23 mouse cellular contexts compared by ENCODE assay signal in genomic region chr16:14973696-14974095, GRCm38 (mm10).
DNase-seq lines count a peak whose midpoint lies in the region; ATAC-seq and TF ChIP-seq lines count a peak whose summit lies in the region.
"Had no signal": no experiment of that assay in that cellular context is flagged by ENCODE, and none has a peak within 500 bp of the region (broad histone marks: within the 10 kb centered on the region; RNA-seq: fewer than 3 reads in every experiment).

No protein-coding gene starts in this region.

- no peaks in the 10 kb centered on the region for H3K4me1 ChIP-seq in heart, embryonic 11.5 days (ENCODE audit: control insufficient read depth, insufficient read depth, low read length)
- H3K4me1 ChIP-seq in kidney, embryonic 15.5 days = no peaks in the 10 kb centered on the region
- no peaks in the 10 kb centered on the region for H3K4me1 ChIP-seq in kidney, postnatal 0 days (replicated peaks; ENCODE audit: insufficient read depth, low read length)
- H3K4me1 ChIP-seq: embryonic facial prominence, embryonic 10.5 days; embryonic facial prominence, embryonic 12.5 days; forebrain, embryonic 13.5 days; forebrain, embryonic 15.5 days had no signal

- peak; percentile 27 for DNase-seq in heart, adult 11 months
- no peak for DNase-seq in kidney, adult 11 months
- peak; percentile 73 for DNase-seq in kidney, postnatal 0 days (ENCODE audit: low spot score)
- DNase-seq in kidney, adult 9 months = no peak
- DNase-seq: adrenal gland, adult 8-10 months; adrenal gland, postnatal 14 days; adrenal gland, postnatal 36 days; B cell, adult 2 months; cerebellum, adult 11-12 months; cerebellum, adult 2 months; cerebellum, adult 9-10 months; cerebellum, postnatal 10 days; cerebellum, postnatal 25 days had no signal

- no peak overlapping the region for H3K4me3 ChIP-seq in heart, embryonic 11.5 days (ENCODE audit: low read depth, low read length)
- H3K4me3 ChIP-seq in kidney, embryonic 15.5 days (replicated peaks) = no peak overlapping the region
- no peak overlapping the region for H3K4me3 ChIP-seq in kidney, postnatal 0 days (replicated peaks; ENCODE audit: low read depth, low read length)
- H3K4me3 ChIP-seq: embryonic facial prominence, embryonic 10.5 days; embryonic facial prominence, embryonic 12.5 days; forebrain, embryonic 13.5 days; forebrain, embryonic 15.5 days had no signal

- H3K9ac ChIP-seq in heart, embryonic 11.5 days (ENCODE audit: low read depth, low read length) = no peak overlapping the region
- no peak overlapping the region for H3K9ac ChIP-seq in kidney, embryonic 15.5 days
- H3K9ac ChIP-seq in kidney, postnatal 0 days (ENCODE audit: low read depth, low read length) = no peak overlapping the region
- H3K9ac ChIP-seq: embryonic facial prominence, embryonic 12.5 days; forebrain, embryonic 13.5 days; forebrain, embryonic 15.5 days had no signal

- no peaks in the 10 kb centered on the region for H3K27me3 ChIP-seq in heart, embryonic 11.5 days (ENCODE audit: control insufficient read depth, insufficient read depth, low read length)
- no peaks in the 10 kb centered on the region for H3K27me3 ChIP-seq in kidney, embryonic 15.5 days
- H3K27me3 ChIP-seq in kidney, postnatal 0 days (ENCODE audit: insufficient read depth, low read length) = no peaks in the 10 kb centered on the region
- H3K27me3 ChIP-seq: embryonic facial prominence, embryonic 12.5 days; forebrain, embryonic 13.5 days; forebrain, embryonic 15.5 days; Patski had no signal

- no peak overlapping the region for H3K4me2 ChIP-seq in heart, embryonic 11.5 days
- H3K4me2 ChIP-seq in kidney, embryonic 15.5 days = no peak overlapping the region
- no peak overlapping the region for H3K4me2 ChIP-seq in kidney, postnatal 0 days (ENCODE audit: low read length)
- H3K4me2 ChIP-seq: embryonic facial prominence, embryonic 12.5 days; forebrain, embryonic 13.5 days; forebrain, embryonic 15.5 days had no signal

- WGBS in heart, embryonic 11.5 days (ENCODE audit: insufficient replicate concordance) = 48% methylated on average over 1 of the region's 1 CpGs
- WGBS in kidney, embryonic 15.5 days = 25% methylated on average over 1 of the region's 1 CpGs
- 24% methylated on average over 1 of the region's 1 CpGs for WGBS in kidney, postnatal 0 days

- H3K27ac ChIP-seq in heart, embryonic 11.5 days (ENCODE audit: low read depth, low read length) = no peak overlapping the region
- H3K27ac ChIP-seq in kidney, embryonic 15.5 days = no peak overlapping the region
- no peak overlapping the region for H3K27ac ChIP-seq in kidney, postnatal 0 days
- H3K27ac ChIP-seq: embryonic facial prominence, embryonic 10.5 days; embryonic facial prominence, embryonic 12.5 days; forebrain, embryonic 13.5 days; forebrain, embryonic 15.5 days had no signal

- ATAC-seq in heart, embryonic 11.5 days (replicated peaks; ENCODE audit: insufficient number of reproducible peaks, low FRiP score, low TSS enrichment) = no peak
- ATAC-seq in kidney, embryonic 15.5 days (replicated peaks; ENCODE audit: low FRiP score) = 0 out of 2 replicates have a peak, but pooled peaks have one; percentile 49
- ATAC-seq in kidney, postnatal 0 days (replicated peaks; ENCODE audit: low FRiP score, low read depth) = no peak
- ATAC-seq: activated CD4-positive, CD25-positive, alpha-beta regulatory T cell, adult 4 months; CD4-positive, CD25-positive, alpha-beta regulatory T cell, adult 4 months; forebrain, embryonic 13.5 days; forebrain, embryonic 15.5 days; Patski had no signal

- no peaks in the 10 kb centered on the region for H3K9me3 ChIP-seq in heart, embryonic 11.5 days (replicated peaks; ENCODE audit: control insufficient read depth, low read length)
- H3K9me3 ChIP-seq in kidney, embryonic 15.5 days (replicated peaks) = no peaks in the 10 kb centered on the region
- no peaks in the 10 kb centered on the region for H3K9me3 ChIP-seq in kidney, postnatal 0 days (replicated peaks; ENCODE audit: low read length)
- H3K9me3 ChIP-seq: embryonic facial prominence, embryonic 10.5 days; embryonic facial prominence, embryonic 12.5 days; forebrain, embryonic 13.5 days; forebrain, embryonic 15.5 days; G1E had no signal

- no peak for TF ChIP-seq CTCF in kidney, postnatal 0 days (IDR thresholded peaks at IDR 0.05; ENCODE audit: low read depth)

- no peaks in the 10 kb centered on the region for H3K36me3 ChIP-seq in heart, embryonic 11.5 days (ENCODE audit: control insufficient read depth, insufficient read depth, low read length)
- H3K36me3 ChIP-seq in kidney, embryonic 15.5 days = no peaks in the 10 kb centered on the region
- H3K36me3 ChIP-seq in kidney, postnatal 0 days (ENCODE audit: insufficient read depth, low read length) = no peaks in the 10 kb centered on the region
- H3K36me3 ChIP-seq: embryonic facial prominence, embryonic 10.5 days; embryonic facial prominence, embryonic 12.5 days; forebrain, embryonic 15.5 days; G1E had no signal

Comparison
In these comparisons a context has a peak if more than half of its experiments do, and no peak if none do; other contexts are left out.
1. DNase-seq: peak in heart, adult 11 months (single experiment) and kidney, postnatal 0 days (single experiment); none in kidney, adult 11 months (single experiment) and kidney, adult 9 months (single experiment).